Mouse (Mus musculus) heart, embryonic 11.5 days (tissue): ENCODE data around the gene Sp1. TPM values are rescaled to one million over a fixed set of nuclear protein-coding genes. Genes with fewer than 3 reads are reported as not detected.

Source experiments
- ATAC-seq: fragments of 200-750 bp; cut with Nextera tagmentation; replicated peaks from 2 replicates; pipeline ENCODE4 v1.8.0; 2017; ENCODE audit warnings: moderate library complexity; ENCODE audit not compliant: insufficient number of reproducible peaks, low FRiP score, low TSS enrichment
- H3K27ac ChIP-seq: fragments of 300-500 bp; sonication (generic); 2 replicates; pipeline ENCODE4 v1.5.1; 2014; ENCODE audit warnings: mild to moderate bottlenecking, low read depth, low read length
- H3K27me3 ChIP-seq: fragments of 300-500 bp; sonication (generic); 2 replicates; pipeline ENCODE4 v1.6.1; 2014; ENCODE audit warnings: mild to moderate bottlenecking, low read length, mixed read lengths; ENCODE audit not compliant: control insufficient read depth, insufficient read depth
- H3K36me3 ChIP-seq: fragments of 300-500 bp; sonication (generic); 2 replicates; pipeline ENCODE4 v1.6.1; 2014; ENCODE audit warnings: mild to moderate bottlenecking, low read length, moderate library complexity, mixed read lengths; ENCODE audit not compliant: control insufficient read depth, insufficient read depth
- H3K4me1 ChIP-seq: fragments of 300-500 bp; sonication (generic); 2 replicates; pipeline ENCODE4 v1.6.1; 2014; ENCODE audit warnings: low read length; ENCODE audit not compliant: control insufficient read depth, insufficient read depth
- H3K4me2 ChIP-seq: fragments of 300-500 bp; sonication (generic); 2 replicates; pipeline ENCODE4 v1.6.1; 2014; ENCODE audit warnings: mild to moderate bottlenecking, moderate library complexity
- H3K4me3 ChIP-seq: fragments of 300-500 bp; sonication (generic); 2 replicates; pipeline ENCODE4 v1.5.1; 2014; ENCODE audit warnings: low read depth, low read length
- H3K9ac ChIP-seq: fragments of 300-500 bp; sonication (generic); 2 replicates; pipeline ENCODE4 v1.6.1; 2014; ENCODE audit warnings: mild to moderate bottlenecking, low read depth, low read length, moderate library complexity
- H3K9me3 ChIP-seq: fragments of 300-500 bp; sonication (generic); replicated peaks from 2 replicates; pipeline ENCODE4 v1.6.1; 2016; ENCODE audit warnings: low read length; ENCODE audit not compliant: control insufficient read depth
- WGBS: fragments of 180-500 bp; shearing (Covaris S2); extraction: QIAGEN DNeasy Blood & Tissue Kit; methylation state at CpG from one replicate; pipeline ENCODE4 v1.1.7; 2014; ENCODE audit not compliant: insufficient replicate concordance; 5-methylcytosine and 5-hydroxymethylcytosine counted together
- polyA plus RNA-seq: library from polyadenylated mRNA; unstranded; fragments of >200 nt; fragmentation: Nextera tagmentation; extraction: Ambion mirVana; gene quantifications from 2 replicates; pipeline ENCODE4 v1.2.1, GENCODE M21; 2014

Gene Sp1
- polyA plus RNA-seq, 1 experiment from 2014 or later: 7.5 TPM

DNA sequence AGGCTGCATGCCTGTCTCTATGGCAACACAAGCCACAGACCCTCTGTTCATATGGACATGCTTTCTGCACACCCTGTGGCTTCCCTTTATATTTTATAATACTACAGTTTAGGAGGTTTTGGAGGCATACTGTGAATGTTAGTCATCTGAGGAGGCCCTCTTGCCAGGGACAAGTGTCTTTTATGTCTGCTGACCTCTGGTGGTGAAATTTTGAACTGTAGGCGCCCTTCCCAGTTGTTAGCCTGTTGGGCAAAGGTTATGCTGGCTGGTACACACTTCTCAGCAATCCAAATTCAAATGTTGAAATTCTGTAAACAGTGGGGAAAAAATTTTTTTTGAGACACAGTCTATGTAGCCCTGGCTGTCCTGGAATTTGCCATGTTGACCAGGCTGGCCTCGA lies 36.5 kb downstream of the Sp1 start:
- ATAC-seq: no peak
- no peak overlapping the region for H3K4me2 ChIP-seq
- WGBS: 48% methylated on average over 2 of the region's 2 CpGs

DNA sequence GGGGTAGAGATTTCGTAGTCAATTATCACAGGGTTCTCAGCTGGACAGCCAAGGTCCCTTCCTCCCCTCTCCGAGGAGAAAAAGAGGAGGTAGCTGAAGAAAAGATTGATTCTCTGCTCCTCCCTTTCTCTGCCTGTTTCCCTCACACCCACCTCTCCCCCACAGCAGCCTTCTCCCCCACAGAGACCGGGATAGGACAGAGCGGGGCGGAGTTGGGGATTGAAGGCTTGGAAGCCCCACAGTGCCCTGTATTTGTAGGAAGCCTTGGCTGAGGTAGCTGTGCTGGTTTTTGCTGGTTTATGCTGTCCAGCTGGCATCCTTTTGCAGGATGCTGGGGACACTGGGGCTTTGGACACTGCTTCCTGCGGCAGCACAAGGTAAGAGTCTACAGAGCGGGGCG lies 39.2 kb downstream of the Sp1 start, which contains the start of gene Amhr2:
Amhr2 (plus strand) TSS at position 222 of the 400 bp plus-strand sequence.
- ATAC-seq: no peak
- no peaks in the 10 kb centered on the region for H3K36me3 ChIP-seq
- no peak within 1 kb of the TSS for H3K27ac ChIP-seq
- 53% methylated on average over 8 of the region's 8 CpGs for WGBS
- H3K27me3 ChIP-seq: no peaks in the 10 kb centered on the region
- 0 out of 2 replicates have a peak within 1 kb of the TSS, but pooled peaks have one; percentile 12 for H3K4me2 ChIP-seq
- H3K9ac ChIP-seq: no peak within 1 kb of the TSS
- peaks cover 7% of the 10 kb centered on the region for H3K4me1 ChIP-seq
- H3K9me3 ChIP-seq: no peaks in the 10 kb centered on the region
- no peak within 1 kb of the TSS for H3K4me3 ChIP-seq

More for the DNA sequence above, 36.5 kb downstream of the Sp1 start:
- Histone ChIP-seq H3K27me3 (no peaks in the 10 kb centered on the region), H3K4me3 (no peak overlapping the region), H3K27ac (no peak overlapping the region), H3K9me3 (no peaks in the 10 kb centered on the region), H3K36me3 (no peaks in the 10 kb centered on the region), H3K9ac (no peak overlapping the region), H3K4me1 (peaks cover 7% of the 10 kb centered on the region)

DNA sequence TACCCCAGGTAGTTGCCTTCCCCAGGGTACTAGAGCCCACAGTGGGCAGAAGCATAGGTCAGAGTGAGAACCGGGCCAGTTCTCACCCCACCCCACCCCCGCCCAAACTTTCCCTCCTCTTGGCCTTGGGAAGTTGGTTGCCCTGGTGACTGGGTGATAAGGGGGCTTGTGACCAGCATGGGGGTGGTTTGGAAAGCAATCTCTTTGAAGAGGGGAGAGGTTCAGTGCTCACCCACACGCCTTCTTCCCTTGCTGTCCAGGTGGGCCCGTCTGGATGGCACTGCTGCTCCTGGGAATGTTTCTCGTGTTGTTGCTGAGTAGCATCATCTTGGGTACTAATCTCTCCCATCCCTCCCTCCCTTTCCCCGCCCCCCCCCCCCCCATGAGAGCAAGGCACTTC lies 40.5 kb downstream of the Sp1 start:
- Histone ChIP-seq H3K27me3 (no peaks in the 10 kb centered on the region), H3K4me3 (no peak overlapping the region), H3K27ac (no peak overlapping the region), H3K9ac (no peak overlapping the region), H3K36me3 (no peaks in the 10 kb centered on the region), H3K4me1 (peaks cover 7% of the 10 kb centered on the region), H3K9me3 (no peaks in the 10 kb centered on the region), H3K4me2 (0 out of 2 replicates have a peak overlapping the region, but pooled peaks have one; percentile 12)
- no peak; the same call in 1 of the 2 replicates for ATAC-seq
- 20% methylated on average over 5 of the region's 6 CpGs for WGBS

DNA sequence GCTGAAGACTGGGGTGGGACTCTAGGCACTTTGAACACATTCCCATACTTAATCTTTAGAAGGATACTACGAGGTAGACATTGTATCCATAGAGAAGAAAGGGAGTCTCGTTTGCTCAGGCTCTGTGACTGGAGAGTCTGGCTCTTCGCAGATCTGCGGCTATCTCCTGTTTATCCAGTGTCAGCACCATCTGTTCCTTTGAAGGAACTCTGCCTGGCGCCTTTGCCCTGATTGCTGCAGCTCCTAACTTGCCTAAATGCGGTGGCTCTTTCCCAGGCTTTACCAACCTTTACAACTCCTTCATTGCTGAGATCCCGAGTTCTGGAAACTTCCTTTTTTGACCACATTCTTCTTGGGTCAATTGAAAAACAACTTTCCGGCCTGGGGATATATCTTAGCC lies 43.4 kb downstream of the Sp1 start:
- no peak for ATAC-seq
- Histone ChIP-seq H3K4me1 (peaks cover 7% of the 10 kb centered on the region), H3K4me2 (no peak overlapping the region), H3K27ac (no peak overlapping the region), H3K9me3 (no peaks in the 10 kb centered on the region), H3K27me3 (no peaks in the 10 kb centered on the region), H3K36me3 (no peaks in the 10 kb centered on the region), H3K9ac (no peak overlapping the region), H3K4me3 (no peak overlapping the region)
- 33% methylated on average over 8 of the region's 8 CpGs for WGBS

DNA sequence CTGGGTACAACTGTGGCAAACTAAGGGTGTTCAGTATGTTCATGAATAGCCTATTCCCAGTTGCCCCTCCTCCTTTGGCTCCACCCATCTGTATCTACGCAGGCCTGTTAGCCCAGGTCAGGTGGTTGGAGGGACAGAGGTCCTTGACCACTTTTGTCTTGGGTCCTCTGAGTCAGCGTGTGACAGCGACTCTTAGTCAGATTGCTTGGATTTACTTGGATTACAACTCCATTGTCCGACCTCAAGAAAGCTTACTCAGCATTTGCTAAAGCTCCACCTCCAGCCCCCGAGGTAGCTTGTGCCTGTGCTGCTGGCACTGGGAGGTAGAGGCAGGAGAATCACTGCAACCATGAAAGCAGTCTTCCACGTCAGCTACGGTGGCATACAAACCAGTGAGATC lies 45.0 kb downstream of the Sp1 start:
- 40% methylated on average over 7 of the region's 7 CpGs for WGBS
- peaks cover 6% of the 10 kb centered on the region for H3K4me1 ChIP-seq
- no peak overlapping the region for H3K4me3 ChIP-seq
- no peaks in the 10 kb centered on the region for H3K27me3 ChIP-seq
- H3K36me3 ChIP-seq: no peaks in the 10 kb centered on the region
- H3K9ac ChIP-seq: no peak overlapping the region
- no peak overlapping the region for H3K4me2 ChIP-seq
- H3K27ac ChIP-seq: no peak overlapping the region
- no peak for ATAC-seq
- H3K9me3 ChIP-seq: no peaks in the 10 kb centered on the region

DNA sequence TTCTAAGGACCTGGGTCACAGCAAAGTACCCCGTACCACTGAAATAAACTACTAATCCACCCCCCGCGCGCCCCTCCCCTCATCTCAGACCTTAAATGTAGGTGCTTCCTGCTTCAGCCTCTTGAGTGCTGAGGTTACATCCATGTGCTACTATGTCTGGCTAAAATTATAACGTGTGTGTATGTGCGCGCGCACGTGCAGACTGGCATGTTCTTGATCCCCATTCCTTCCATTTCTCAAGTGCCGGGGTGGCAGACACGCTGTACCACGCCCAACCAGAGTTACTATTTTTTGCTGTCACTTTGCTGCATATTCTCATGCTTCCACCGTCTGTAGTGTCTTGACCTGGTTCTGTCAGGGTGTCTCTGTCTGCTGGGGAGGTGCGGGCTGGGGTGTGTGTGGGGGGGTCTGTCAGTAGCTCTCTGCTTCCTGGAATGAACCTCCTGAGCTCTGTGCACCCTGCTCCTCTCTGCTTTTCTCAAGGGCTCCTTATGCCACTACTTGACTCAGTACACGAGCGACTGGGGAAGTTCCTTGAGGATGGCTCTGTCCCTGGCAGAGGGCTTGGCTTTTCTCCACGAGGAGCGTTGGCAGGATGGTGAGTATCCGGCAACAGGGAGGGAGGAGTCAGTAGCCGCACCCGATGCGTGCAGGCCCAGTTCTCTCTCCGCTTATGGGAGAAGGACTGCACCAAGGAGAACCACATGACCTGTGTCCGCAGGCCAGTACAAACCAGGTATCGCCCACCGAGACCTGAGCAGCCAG lies 45.9 kb downstream of the Sp1 start:
- Histone ChIP-seq H3K9me3 (no peaks in the 10 kb centered on the region), H3K27me3 (no peaks in the 10 kb centered on the region), H3K4me3 (no peak overlapping the region), H3K4me1 (no peaks in the 10 kb centered on the region), H3K27ac (no peak overlapping the region), H3K4me2 (no peak overlapping the region), H3K9ac (no peak overlapping the region), H3K36me3 (no peaks in the 10 kb centered on the region)
- WGBS: 75% methylated on average over 26 of the region's 26 CpGs
- ATAC-seq: no peak

DNA sequence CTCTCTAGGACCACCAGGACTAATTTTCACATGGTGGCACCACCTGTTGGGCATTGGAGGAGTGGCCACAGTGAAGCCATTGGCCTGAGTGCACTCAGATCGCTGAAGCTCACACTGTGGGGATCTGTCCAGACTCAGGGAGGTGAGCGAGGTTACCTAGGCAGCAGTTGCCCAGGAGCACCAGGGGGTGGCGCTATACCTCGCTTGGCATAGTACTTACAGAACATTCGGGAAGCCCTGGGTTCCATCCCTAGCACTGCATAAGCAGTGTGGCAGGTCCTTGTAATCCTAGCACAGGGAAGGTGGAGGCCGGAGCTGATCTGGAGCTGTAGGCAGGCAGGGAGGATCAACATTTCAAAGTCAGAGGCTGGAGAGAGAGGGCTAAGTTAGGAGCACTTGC lies 50.0 kb downstream of the Sp1 start:
- Histone ChIP-seq H3K27ac (no peak overlapping the region), H3K9ac (no peak overlapping the region), H3K36me3 (no peaks in the 10 kb centered on the region), H3K4me3 (no peak overlapping the region), H3K4me1 (peaks cover 9% of the 10 kb centered on the region; the same call in 1 of the 2 replicates), H3K27me3 (no peaks in the 10 kb centered on the region), H3K9me3 (no peaks in the 10 kb centered on the region), H3K4me2 (no peak overlapping the region)
- WGBS: 34% methylated on average over 6 of the region's 6 CpGs
- no peak for ATAC-seq

DNA sequence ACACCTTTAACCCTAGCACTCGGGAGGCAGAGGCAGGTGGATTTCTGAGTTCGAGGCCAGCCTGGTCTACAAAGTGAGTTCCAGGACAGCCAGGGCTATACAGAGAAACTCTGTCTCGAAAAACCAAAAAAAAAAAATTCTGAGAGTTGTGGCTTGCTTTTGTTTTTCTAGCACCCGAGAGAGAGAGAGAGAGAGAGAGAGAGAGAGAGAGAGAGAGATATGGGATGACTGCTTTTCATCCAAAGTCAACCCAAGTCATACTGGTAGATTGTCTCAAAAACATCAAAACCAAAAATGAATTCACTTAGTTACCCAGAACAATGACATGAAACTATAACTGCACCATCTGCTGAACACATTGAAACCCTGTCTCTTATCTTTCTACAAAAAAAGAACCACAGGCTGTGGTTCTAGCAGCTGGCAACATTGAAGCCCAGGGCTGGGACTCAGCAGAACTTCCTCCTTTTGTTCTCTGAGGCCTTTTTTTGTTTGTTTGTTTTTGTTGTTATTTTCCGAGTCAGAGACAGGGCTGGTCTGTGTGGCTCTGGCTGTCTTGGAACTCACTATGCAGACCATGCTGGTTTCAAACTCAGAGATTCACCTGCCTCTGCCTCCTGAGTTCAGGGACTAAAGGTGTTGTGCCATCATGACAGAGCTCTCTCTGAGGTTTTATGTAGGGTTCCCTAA lies 52.2 kb downstream of the Sp1 start:
- H3K4me2 ChIP-seq: peak overlapping the region; percentile 75
- no peak for ATAC-seq
- H3K36me3 ChIP-seq: 0 out of 2 replicates have a peak, but pooled peaks cover 2% of the 10 kb centered on the region
- H3K4me3 ChIP-seq: peak overlapping the region; percentile 56
- H3K9me3 ChIP-seq: no peaks in the 10 kb centered on the region
- peak overlapping the region; percentile 74 for H3K27ac ChIP-seq
- 61% methylated on average over 5 of the region's 5 CpGs for WGBS
- H3K27me3 ChIP-seq: no peaks in the 10 kb centered on the region
- peaks cover 11% of the 10 kb centered on the region; the same call in 1 of the 2 replicates for H3K4me1 ChIP-seq
- H3K9ac ChIP-seq: no peak overlapping the region
